Mouse (Mus musculus) cerebellum, adult 2 months (tissue): ENCODE results near the gene Ddx51.

Source experiments
- CTCF ChIP-seq: fragments of 200-500 bp; IDR thresholded peaks from 2 replicates; pipeline ENCODE4 v1.5.1; 2011; ENCODE audit warnings: low read depth, mild to moderate bottlenecking, control low read depth, low read length, moderate library complexity, borderline replicate concordance; ENCODE audit not compliant: insufficient read depth
- POLR2A ChIP-seq: fragments of 200-500 bp; IDR thresholded peaks from 2 replicates; pipeline ENCODE4 v1.6.1; 2011; ENCODE audit warnings: low read length, control low read depth, borderline replicate concordance; ENCODE audit not compliant: insufficient read depth

DNA sequence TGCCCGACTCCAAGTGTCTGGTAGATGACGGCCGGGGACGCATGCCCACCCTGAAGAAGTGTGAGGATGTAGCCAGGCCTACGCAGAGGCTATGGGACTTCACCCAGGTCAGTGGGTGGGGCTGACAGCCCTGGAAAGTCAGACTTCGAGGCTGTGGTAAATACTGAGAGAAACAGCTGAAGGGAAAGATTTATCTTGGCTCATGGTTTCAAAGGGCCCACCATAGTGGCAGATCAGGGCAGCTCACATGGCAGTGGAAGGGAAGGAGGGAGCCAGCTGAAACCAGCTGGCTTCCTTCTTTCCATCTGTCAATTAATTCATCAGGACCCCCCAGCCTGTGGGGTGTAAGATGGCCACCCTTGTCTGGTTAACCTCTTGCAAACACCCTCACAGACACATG lies 34.0 kb upstream of the Ddx51 start:
- TF ChIP-seq CTCF (no peak), POLR2A (no peak)
